Mouse (Mus musculus): ENCODE results near the gene Psme3.

- TF ChIP-seq EP300 (IDR thresholded peaks at IDR 0.05) (no peak), CTCF (IDR thresholded peaks at IDR 0.05) (no peak)
These were observed 54.1 kb downstream of the Psme3 start for GRCm38 (mm10) chr11:101370141-101370540.

Data from lung, postnatal 0 days (tissue).